Mouse (Mus musculus) ES-Bruce4 (cell line): ENCODE data around the gene Dennd5a.

Experiments
- CTCF ChIP-seq: IDR thresholded peaks from one replicate; pipeline ENCODE4 v1.8.1; 2011; ENCODE audit warnings: low read depth, low read length
- EP300 ChIP-seq: IDR thresholded peaks from 2 replicates; pipeline ENCODE4 v1.6.1; 2011; ENCODE audit warnings: low read depth, low read length; ENCODE audit not compliant: insufficient read depth
- POLR2A ChIP-seq: IDR thresholded peaks from one replicate; pipeline ENCODE4 v1.8.1; 2011; ENCODE audit warnings: low read length; ENCODE audit not compliant: insufficient read depth

DNA sequence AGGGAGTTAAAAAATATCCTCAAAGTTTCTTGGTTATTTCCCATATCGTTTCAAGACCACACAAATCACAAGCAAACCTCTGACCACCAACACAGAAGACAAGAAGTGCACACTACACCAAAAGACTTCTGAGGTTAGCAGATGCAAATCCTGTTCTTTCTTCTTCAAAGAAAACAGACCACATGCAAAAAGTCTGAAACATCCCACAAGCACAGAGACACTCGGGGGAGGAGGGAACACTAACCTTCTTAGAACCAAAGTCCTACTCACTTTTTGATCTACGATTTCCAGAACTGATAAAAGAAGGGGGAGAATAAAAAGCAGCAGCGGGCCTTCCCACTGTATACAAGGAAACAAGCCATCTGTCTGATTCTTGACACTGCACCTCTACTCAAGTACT lies 9.0 kb downstream of the Dennd5a start:
- TF ChIP-seq CTCF, result no peak
- no peak for TF ChIP-seq EP300
- no peak for TF ChIP-seq POLR2A
